Mouse (Mus musculus) adrenal gland, postnatal 25 days (tissue): Measurements from ENCODE around the gene Arpp21. TPM values are rescaled to one million over a fixed set of nuclear protein-coding genes. Genes with fewer than 3 reads are reported as not detected.

Experiments
- microRNA-seq, 2 experiments: library from miRNA; unstranded; fragments of <30 nt; microRNA quantifications; one replicate each; pipeline ENCODE4 v1.2.0; 2021
- total RNA-seq: library from RNA; stranded (reverse); gene quantifications from 2 replicates; pipeline ENCODE4 v1.2.3, GENCODE M21; 2021

The Arpp21 gene
- total RNA-seq, 1 experiment from 2014 or later, result not detected

Small RNAs within 50 kb of the gene (microRNA-seq; reads per million reads assigned to microRNA genes)
- 1.0 to 3.9 reads per million in 2 experiments for gene Mir128-2
